Mouse (Mus musculus): ENCODE measurements around the gene Dbi.

DNA sequence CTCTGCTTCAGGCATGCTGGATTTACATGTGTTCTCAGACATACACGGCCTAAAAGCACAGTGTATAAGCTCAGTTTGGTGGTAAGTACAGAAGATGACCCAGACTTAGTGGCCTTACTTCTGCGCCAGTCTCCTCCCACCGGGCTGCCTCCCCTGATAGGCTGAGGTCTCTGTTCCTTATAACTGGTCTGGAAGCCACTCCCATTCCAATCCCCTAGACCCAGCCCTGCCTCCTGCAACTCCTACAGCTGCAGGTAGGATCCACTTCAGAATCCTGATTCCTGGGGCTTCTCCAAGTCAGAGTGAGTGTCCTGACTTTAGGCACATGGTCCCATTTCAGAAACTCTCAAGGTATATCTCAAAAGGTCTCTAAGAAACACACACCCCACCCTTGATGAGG is 35.2 kb downstream of the Dbi start:
- TF ChIP-seq CTCF (IDR thresholded peaks at IDR 0.05; ENCODE audit: control insufficient read depth, insufficient read depth, low read length), result no peak
- TF ChIP-seq POLR2A (IDR thresholded peaks at IDR 0.05; ENCODE audit: borderline replicate concordance, control insufficient read depth, low read depth, low read length), result no peak
